Mouse (Mus musculus) mature B cell (primary cell): ENCODE measurements around the gene Syce2.

Experiments used
- in situ Hi-C: fragments of 300-500 bp; cut with MboI; formaldehyde crosslinking; loops from 2 replicates; pipeline ENCODE4 v1.14.3; 2019

The Syce2 gene

GRCm38 (mm10) chr8:84928456-84929306, 56.8 kb downstream of the Syce2 start:
- in situ Hi-C loops, result no loop called here

GRCm38 (mm10) chr8:84930582-84930981, 58.7 kb downstream of the Syce2 start:
- in situ Hi-C loops, result no loop called here

- in situ Hi-C loops, result no loop called here
Measured at GRCm38 (mm10) chr8:84933767-84934559, 62.1 kb downstream of the Syce2 start.

GRCm38 (mm10) chr8:84934860-84935259, 62.9 kb downstream of the Syce2 start:
- in situ Hi-C loops, result no loop called here

- in situ Hi-C loops, result no loop called here
Measured at GRCm38 (mm10) chr8:84935489-84935888, 63.6 kb downstream of the Syce2 start.

- in situ Hi-C loops, result no loop called here
Measured at GRCm38 (mm10) chr8:84936041-84936961, 64.4 kb downstream of the Syce2 start.

- in situ Hi-C loops, result no loop called here
Measured at GRCm38 (mm10) chr8:84936962-84937546, 65.1 kb downstream of the Syce2 start, which contains the start of gene Mast1. Gene Mast1 (minus strand): TSS chr8:84937359.
